Mouse (Mus musculus) midbrain, postnatal 0 days (tissue): ENCODE results near the gene Tex2. TPM values are rescaled to one million over a fixed set of nuclear protein-coding genes. Genes with fewer than 3 reads are reported as not detected.

Source experiments
- ATAC-seq: fragments of 200-750 bp; cut with Nextera tagmentation; 2 replicates; pipeline ENCODE4 v1.8.0; 2017; ENCODE audit warnings: moderate number of reproducible peaks, mild to moderate bottlenecking, moderate TSS enrichment, moderate library complexity; ENCODE audit not compliant: low FRiP score
- DNase-seq: peaks from one replicate; pipeline ENCODE4 v3.0.0-alpha.2; 2015; ENCODE audit warnings: low spot score
- H3K27ac ChIP-seq: fragments of 300-500 bp; sonication (generic); 2 replicates; pipeline ENCODE4 v1.5.1; 2014; ENCODE audit warnings: low read depth, mild to moderate bottlenecking, low read length, mixed read lengths
- H3K27me3 ChIP-seq: fragments of 300-500 bp; sonication (generic); 2 replicates; pipeline ENCODE4 v1.6.1; 2014; ENCODE audit warnings: low read length, control low read depth, mixed read lengths; ENCODE audit not compliant: insufficient read depth
- H3K36me3 ChIP-seq: fragments of 300-500 bp; sonication (generic); 2 replicates; pipeline ENCODE4 v1.6.1; 2014; ENCODE audit warnings: low read length, control low read depth, mixed read lengths; ENCODE audit not compliant: insufficient read depth
- H3K4me1 ChIP-seq: fragments of 300-500 bp; sonication (generic); 2 replicates; pipeline ENCODE4 v1.6.1; 2014; ENCODE audit warnings: mild to moderate bottlenecking, control low read depth, antibody characterized with exemption, low read length, mixed read lengths; ENCODE audit not compliant: insufficient read depth
- H3K4me2 ChIP-seq: fragments of 300-500 bp; sonication (generic); 2 replicates; pipeline ENCODE4 v1.6.1; 2014; ENCODE audit warnings: low read depth, mild to moderate bottlenecking, low read length, mixed read lengths; ENCODE audit not compliant: poor library complexity, severe bottlenecking
- H3K4me3 ChIP-seq: fragments of 300-500 bp; sonication (generic); 2 replicates; pipeline ENCODE4 v1.5.1; 2014; ENCODE audit warnings: low read depth, mild to moderate bottlenecking, low read length, moderate library complexity
- H3K9ac ChIP-seq: fragments of 300-500 bp; sonication (generic); replicated peaks from 2 replicates; pipeline ENCODE4 v1.6.1; 2014; ENCODE audit warnings: mild to moderate bottlenecking, low read length, moderate library complexity, mixed read lengths; ENCODE audit not compliant: poor library complexity, severe bottlenecking
- H3K9me3 ChIP-seq: fragments of 300-500 bp; sonication (generic); 2 replicates; pipeline ENCODE4 v1.6.1; 2016; ENCODE audit warnings: low read length, control low read depth
- CTCF ChIP-seq: IDR thresholded peaks from 2 replicates; pipeline ENCODE4 v1.5.1; 2016; ENCODE audit warnings: antibody characterized with exemption, mild to moderate bottlenecking
- WGBS: fragments of 180-500 bp; shearing (Covaris S2); extraction: QIAGEN DNeasy Blood & Tissue Kit; methylation state at CpG from one replicate; pipeline ENCODE4 v1.1.7; 2014; 5-methylcytosine and 5-hydroxymethylcytosine counted together
- polyA plus RNA-seq: library from polyadenylated mRNA; unstranded; fragments of >200 nt; fragmentation: Nextera tagmentation; extraction: Ambion mirVana; gene quantifications from 2 replicates; pipeline ENCODE4 v1.2.1, GENCODE M21; 2015
- total RNA-seq: library from RNA; depleted of rRNA; stranded (reverse); fragments of >200 nt; gene quantifications from 2 replicates; pipeline ENCODE4 v1.2.3, GENCODE M21; 2014

Gene Tex2
- total and polyA plus RNA-seq, 2 experiments from 2014 or later, result 36.3 to 69.5 TPM

- DNase-seq, result peak; percentile 36
- Histone ChIP-seq H3K4me2 (no peak overlapping the region), H3K9me3 (no peaks in the 10 kb centered on the region), H3K4me3 (no peak overlapping the region), H3K27ac (peak overlapping the region; percentile 51), H3K27me3 (no peaks in the 10 kb centered on the region), H3K9ac (0 out of 2 replicates have a peak overlapping the region, but pooled peaks have one; percentile 2), H3K4me1 (peaks cover 17% of the 10 kb centered on the region), H3K36me3 (peaks cover 10% of the 10 kb centered on the region)
- WGBS, result 44% methylated on average over 15 of the region's 15 CpGs
- no peak for TF ChIP-seq CTCF
- ATAC-seq, result 0 out of 2 replicates have a peak, but pooled peaks have one; percentile 44
Measured at GRCm38 (mm10) chr11:106572020-106572782, 41.0 kb downstream of the Tex2 start.

- 64% methylated on average over 11 of the region's 11 CpGs for WGBS
- H3K4me2 ChIP-seq, result no peak overlapping the region
- peaks cover 16% of the 10 kb centered on the region for H3K36me3 ChIP-seq
- DNase-seq (no peak), ATAC-seq (no peak)
- no peaks in the 10 kb centered on the region for H3K27me3 ChIP-seq
- H3K4me1 ChIP-seq, result peaks cover 17% of the 10 kb centered on the region
- H3K9me3 ChIP-seq, result no peaks in the 10 kb centered on the region
- H3K4me3 ChIP-seq, result no peak overlapping the region
- H3K9ac ChIP-seq, result no peak overlapping the region
- H3K27ac ChIP-seq, result peak overlapping the region; percentile 51; the same call in 1 of the 2 replicates
- TF ChIP-seq CTCF, result no peak
Measured at GRCm38 (mm10) chr11:106571026-106571983, 41.9 kb downstream of the Tex2 start.

GRCm38 (mm10) chr11:106568329-106568960, 44.8 kb downstream of the Tex2 start:
- ATAC-seq, result no peak
- TF ChIP-seq CTCF, result no peak
- Histone ChIP-seq H3K4me3 (no peak overlapping the region), H3K4me1 (peaks cover 17% of the 10 kb centered on the region), H3K27ac (no peak overlapping the region), H3K27me3 (no peaks in the 10 kb centered on the region), H3K9ac (no peak overlapping the region), H3K9me3 (no peaks in the 10 kb centered on the region), H3K36me3 (peaks cover 19% of the 10 kb centered on the region), H3K4me2 (no peak overlapping the region)
- WGBS, result 55% methylated on average over 14 of the region's 14 CpGs
- peak; percentile 55 for DNase-seq

GRCm38 (mm10) chr11:106566040-106566785, 47.0 kb downstream of the Tex2 start:
- 97% methylated on average over 8 of the region's 8 CpGs for WGBS
- Histone ChIP-seq H3K27me3 (no peaks in the 10 kb centered on the region), H3K36me3 (peaks cover 19% of the 10 kb centered on the region), H3K4me1 (no peaks in the 10 kb centered on the region), H3K9ac (no peak overlapping the region), H3K4me3 (no peak overlapping the region), H3K9me3 (no peaks in the 10 kb centered on the region), H3K27ac (no peak overlapping the region), H3K4me2 (no peak overlapping the region)
- no peak for ATAC-seq
- TF ChIP-seq CTCF, result no peak
- no peak for DNase-seq

- Histone ChIP-seq H3K27ac (no peak overlapping the region), H3K36me3 (peaks cover 19% of the 10 kb centered on the region), H3K4me3 (no peak overlapping the region), H3K4me2 (no peak overlapping the region), H3K27me3 (no peaks in the 10 kb centered on the region), H3K4me1 (no peaks in the 10 kb centered on the region), H3K9me3 (no peaks in the 10 kb centered on the region), H3K9ac (no peak overlapping the region)
- ATAC-seq, result no peak
- no peak for DNase-seq
- WGBS, result 82% methylated on average over 12 of the region's 12 CpGs
- no peak for TF ChIP-seq CTCF
Measured at GRCm38 (mm10) chr11:106564261-106564660, 49.0 kb downstream of the Tex2 start.
